Mouse (Mus musculus) thymus, postnatal 36 days (tissue): ENCODE data around the gene Stt3b.

Source experiments
- DNase-seq, 2 experiments: peaks; one replicate each; pipeline ENCODE4 v3.0.0; 2022; ENCODE audit warnings: mixed read lengths in 2 of 2

The Stt3b gene

GRCm38 (mm10) chr9:115317049-115317448, 6.8 kb upstream of the Stt3b start:
- DNase-seq = no peak

- no peak for DNase-seq
These were observed 4.3 kb upstream of the Stt3b start for GRCm38 (mm10) chr9:115314556-115314955.

- no peak for DNase-seq
These were observed 3.6 kb upstream of the Stt3b start for GRCm38 (mm10) chr9:115313830-115314229.

- no peak for DNase-seq
These were observed 951 bp upstream of the Stt3b start for GRCm38 (mm10) chr9:115311223-115311520.

GRCm38 (mm10) chr9:115309977-115310345, 260 bp downstream of the Stt3b start:
- peak in 1 of 2 experiments; percentile 89 for DNase-seq

- DNase-seq = no peak
These were observed 745 bp downstream of the Stt3b start for GRCm38 (mm10) chr9:115309381-115309971.

GRCm38 (mm10) chr9:115308941-115309380, 1.3 kb downstream of the Stt3b start:
- peak in 1 of 2 experiments; percentile 35 for DNase-seq

- DNase-seq = no peak
These were observed 1.8 kb downstream of the Stt3b start for GRCm38 (mm10) chr9:115308401-115308800.

GRCm38 (mm10) chr9:115306202-115306601, 4.0 kb downstream of the Stt3b start:
- no peak for DNase-seq

GRCm38 (mm10) chr9:115304149-115304548, 6.1 kb downstream of the Stt3b start:
- no peak for DNase-seq

GRCm38 (mm10) chr9:115301593-115301992, 8.6 kb downstream of the Stt3b start:
- no peak for DNase-seq

GRCm38 (mm10) chr9:115301002-115301579, 9.1 kb downstream of the Stt3b start:
- no peak for DNase-seq

- no peak for DNase-seq
These were observed 13.5 kb downstream of the Stt3b start for GRCm38 (mm10) chr9:115296738-115297137.

GRCm38 (mm10) chr9:115293920-115294594, 16.2 kb downstream of the Stt3b start:
- no peak for DNase-seq

GRCm38 (mm10) chr9:115287774-115288434, 22.3 kb downstream of the Stt3b start:
- no peak for DNase-seq

- DNase-seq = no peak
These were observed 25.8 kb downstream of the Stt3b start for GRCm38 (mm10) chr9:115284385-115284784.

GRCm38 (mm10) chr9:115283403-115283802, 26.8 kb downstream of the Stt3b start:
- no peak for DNase-seq

- no peak for DNase-seq
These were observed 31.6 kb downstream of the Stt3b start for GRCm38 (mm10) chr9:115278641-115279040.

GRCm38 (mm10) chr9:115274806-115275205, 35.4 kb downstream of the Stt3b start:
- no peak for DNase-seq

GRCm38 (mm10) chr9:115273095-115273649, 37.0 kb downstream of the Stt3b start:
- no peak for DNase-seq

GRCm38 (mm10) chr9:115272451-115272850, 37.8 kb downstream of the Stt3b start:
- peak; percentile 15 to 24 for DNase-seq

GRCm38 (mm10) chr9:115271556-115271955, 38.7 kb downstream of the Stt3b start:
- no peak for DNase-seq

- DNase-seq = no peak
These were observed 48.3 kb downstream of the Stt3b start for GRCm38 (mm10) chr9:115261896-115262295.

GRCm38 (mm10) chr9:115261456-115261855, 48.8 kb downstream of the Stt3b start:
- DNase-seq = no peak
